Mouse (Mus musculus) kidney, embryonic 16.5 days (tissue): ENCODE data around the gene Tlx1. TPM values are rescaled to one million over a fixed set of nuclear protein-coding genes. Genes with fewer than 3 reads are reported as not detected.

Experiments used
- ATAC-seq: fragments of 200-750 bp; cut with Nextera tagmentation; 2 replicates; pipeline ENCODE4 v1.8.0; 2017; ENCODE audit warnings: moderate TSS enrichment; ENCODE audit not compliant: low FRiP score, low TSS enrichment
- H3K27ac ChIP-seq: fragments of 300-500 bp; sonication (generic); 2 replicates; pipeline ENCODE4 v1.5.1; 2014; ENCODE audit warnings: low read length
- H3K27me3 ChIP-seq: fragments of 300-500 bp; sonication (generic); 2 replicates; pipeline ENCODE4 v1.6.1; 2014; ENCODE audit warnings: low read length, control low read depth, mixed read lengths; ENCODE audit not compliant: insufficient read depth
- H3K36me3 ChIP-seq: fragments of 300-500 bp; sonication (generic); 2 replicates; pipeline ENCODE4 v1.6.1; 2014; ENCODE audit warnings: low read length, control low read depth, mixed read lengths; ENCODE audit not compliant: insufficient read depth
- H3K4me1 ChIP-seq: fragments of 300-500 bp; sonication (generic); 2 replicates; pipeline ENCODE4 v1.6.1; 2014; ENCODE audit warnings: low read length, control low read depth, mixed read lengths; ENCODE audit not compliant: insufficient read depth
- H3K4me2 ChIP-seq: fragments of 300-500 bp; sonication (generic); replicated peaks from 2 replicates; pipeline ENCODE4 v1.6.1; 2014; ENCODE audit warnings: low read depth, low read length
- H3K4me3 ChIP-seq: fragments of 300-500 bp; sonication (generic); 2 replicates; pipeline ENCODE4 v1.5.1; 2014; ENCODE audit warnings: mild to moderate bottlenecking, low read length
- H3K9ac ChIP-seq: fragments of 300-500 bp; sonication (generic); replicated peaks from 2 replicates; pipeline ENCODE4 v1.6.1; 2014; ENCODE audit warnings: low read length
- H3K9me3 ChIP-seq: fragments of 300-500 bp; sonication (generic); 2 replicates; pipeline ENCODE4 v1.6.1; 2016; ENCODE audit warnings: low read length, control low read depth
- WGBS: fragments of 180-500 bp; shearing (Covaris S2); extraction: QIAGEN DNeasy Blood & Tissue Kit; methylation state at CpG from one replicate; pipeline ENCODE4 v1.1.7; 2014; 5-methylcytosine and 5-hydroxymethylcytosine counted together
- polyA plus RNA-seq: library from polyadenylated mRNA; unstranded; fragments of >200 nt; fragmentation: Nextera tagmentation; extraction: Ambion mirVana; gene quantifications from 2 replicates; pipeline ENCODE4 v1.2.1, GENCODE M21; 2015

The Tlx1 gene
- polyA plus RNA-seq, 1 experiment from 2014 or later, result not detected

DNA sequence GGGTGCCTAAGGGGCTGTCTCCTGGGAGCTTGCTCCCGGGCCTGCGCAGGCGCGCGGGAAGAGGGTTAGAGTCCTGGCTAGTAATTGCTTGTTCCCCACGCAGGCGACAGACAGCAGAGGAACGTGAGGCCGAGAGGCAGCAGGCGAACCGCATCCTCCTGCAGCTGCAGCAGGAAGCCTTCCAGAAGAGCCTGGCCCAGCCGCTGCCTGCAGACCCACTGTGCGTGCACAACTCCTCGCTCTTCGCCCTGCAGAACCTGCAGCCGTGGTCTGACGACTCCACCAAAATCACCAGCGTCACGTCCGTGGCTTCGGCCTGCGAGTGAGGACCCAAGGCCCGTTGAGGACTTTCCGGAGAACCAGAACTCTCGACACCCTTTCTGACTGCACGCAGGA lies 5.3 kb downstream of the Tlx1 start:
- peaks cover 100% of the 10 kb centered on the region for H3K27me3 ChIP-seq

DNA sequence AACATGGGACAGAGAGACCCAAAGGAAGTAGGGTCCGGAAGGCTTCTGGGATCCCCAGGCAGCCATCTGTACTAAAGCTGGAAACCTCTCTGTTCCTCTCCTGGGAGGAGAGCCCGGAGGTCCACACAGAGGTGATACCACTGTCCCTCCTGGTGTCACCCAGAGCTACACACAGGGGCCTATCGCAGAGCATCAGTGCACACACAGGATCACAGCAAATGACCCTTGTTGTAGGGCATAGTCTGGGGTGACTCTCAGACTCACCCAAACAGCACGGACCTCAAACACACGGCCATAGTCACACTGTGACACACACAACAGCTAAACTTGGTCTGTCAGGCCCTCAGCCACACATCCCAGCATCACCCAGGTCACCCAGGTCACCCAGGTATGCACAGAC lies 5.9 kb downstream of the Tlx1 start:
- Histone ChIP-seq H3K27ac (no peak overlapping the region), H3K9me3 (no peaks in the 10 kb centered on the region), H3K4me2 (no peak overlapping the region), H3K9ac (no peak overlapping the region), H3K4me3 (no peak overlapping the region), H3K27me3 (peaks cover 99% of the 10 kb centered on the region), H3K36me3 (no peaks in the 10 kb centered on the region), H3K4me1 (no peaks in the 10 kb centered on the region)
- no peak for ATAC-seq
- 4% methylated on average over 5 of the region's 5 CpGs for WGBS

More for the DNA sequence above, 5.3 kb downstream of the Tlx1 start:
- Histone ChIP-seq H3K27ac (no peak overlapping the region), H3K9ac (no peak overlapping the region), H3K36me3 (no peaks in the 10 kb centered on the region), H3K4me2 (no peak overlapping the region), H3K4me1 (peaks cover 3% of the 10 kb centered on the region), H3K9me3 (no peaks in the 10 kb centered on the region), H3K4me3 (no peak overlapping the region)
- ATAC-seq, result no peak
- 2% methylated on average over 26 of the region's 26 CpGs for WGBS

- no peak overlapping the region for H3K9ac ChIP-seq
- no peaks in the 10 kb centered on the region for H3K4me1 ChIP-seq
- no peak overlapping the region for H3K27ac ChIP-seq
- H3K36me3 ChIP-seq, result no peaks in the 10 kb centered on the region
- ATAC-seq, result no peak
- 4% methylated on average over 4 of the region's 4 CpGs for WGBS
- H3K4me3 ChIP-seq, result no peak overlapping the region
- H3K9me3 ChIP-seq, result no peaks in the 10 kb centered on the region
- H3K4me2 ChIP-seq, result no peak overlapping the region
- H3K27me3 ChIP-seq, result peaks cover 99% of the 10 kb centered on the region
These were observed 7.7 kb downstream of the Tlx1 start for GRCm38 (mm10) chr19:45158201-45158600.

DNA sequence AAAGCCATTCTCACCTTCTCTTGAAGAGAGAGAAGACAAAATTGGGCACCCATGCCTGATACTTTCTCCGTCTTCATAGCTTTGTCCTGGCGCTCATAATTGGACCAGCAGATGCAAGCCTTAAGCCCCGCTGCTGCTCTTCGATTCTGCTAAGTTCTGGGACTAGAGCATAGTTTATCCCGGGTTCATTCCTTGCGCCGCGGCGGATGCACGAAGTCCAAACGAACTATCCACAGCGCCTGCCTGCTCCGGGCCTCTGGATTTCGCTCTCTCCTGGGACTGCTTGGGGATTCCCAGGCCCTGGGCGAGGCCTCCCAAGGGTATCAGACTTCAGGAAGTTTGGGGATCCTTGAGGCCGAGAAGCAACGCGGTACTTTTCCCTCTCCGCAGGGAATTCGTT lies 8.4 kb downstream of the Tlx1 start:
- peaks cover 99% of the 10 kb centered on the region for H3K27me3 ChIP-seq
- H3K4me2 ChIP-seq, result no peak overlapping the region
- no peak overlapping the region for H3K4me3 ChIP-seq
- WGBS, result under 1% methylated on average over 20 of the region's 20 CpGs
- ATAC-seq, result no peak
- no peaks in the 10 kb centered on the region for H3K9me3 ChIP-seq
- no peak overlapping the region for H3K27ac ChIP-seq
- no peak overlapping the region for H3K9ac ChIP-seq
- H3K4me1 ChIP-seq, result no peaks in the 10 kb centered on the region
- H3K36me3 ChIP-seq, result no peaks in the 10 kb centered on the region

- Histone ChIP-seq H3K9ac (no peak overlapping the region), H3K27me3 (peaks cover 99% of the 10 kb centered on the region), H3K9me3 (no peaks in the 10 kb centered on the region), H3K27ac (no peak overlapping the region), H3K4me2 (no peak overlapping the region), H3K4me1 (no peaks in the 10 kb centered on the region), H3K36me3 (no peaks in the 10 kb centered on the region), H3K4me3 (no peak overlapping the region)
- 0% methylated on average over 5 of the region's 5 CpGs for WGBS
- ATAC-seq, result no peak
These were observed 9.0 kb downstream of the Tlx1 start for GRCm38 (mm10) chr19:45159491-45159890.

DNA sequence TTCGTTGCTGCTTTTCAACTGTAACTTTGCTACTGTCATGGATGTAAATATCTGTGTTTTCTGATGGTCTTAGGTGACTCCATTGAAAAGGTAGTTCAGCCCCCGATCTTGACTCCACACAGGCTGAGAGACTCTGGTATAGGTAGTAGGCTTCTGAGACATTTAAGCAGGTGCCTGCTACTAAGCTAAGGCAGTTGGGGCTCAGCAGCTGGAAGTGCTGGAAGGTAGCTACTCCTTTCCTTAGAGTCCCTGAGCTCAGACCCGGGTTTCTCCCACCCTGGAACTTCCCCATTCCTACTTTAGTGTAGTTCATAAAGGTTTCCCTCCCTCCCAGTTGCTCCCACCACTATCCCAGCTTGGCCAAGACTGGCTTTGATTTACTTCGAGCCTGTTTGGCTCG lies 9.5 kb downstream of the Tlx1 start:
- Histone ChIP-seq H3K27ac (no peak overlapping the region), H3K36me3 (no peaks in the 10 kb centered on the region), H3K9me3 (no peaks in the 10 kb centered on the region), H3K4me1 (no peaks in the 10 kb centered on the region), H3K9ac (no peak overlapping the region), H3K4me2 (no peak overlapping the region), H3K27me3 (peaks cover 99% of the 10 kb centered on the region), H3K4me3 (no peak overlapping the region)
- no peak for ATAC-seq
- WGBS, result under 1% methylated on average over 5 of the region's 5 CpGs

DNA sequence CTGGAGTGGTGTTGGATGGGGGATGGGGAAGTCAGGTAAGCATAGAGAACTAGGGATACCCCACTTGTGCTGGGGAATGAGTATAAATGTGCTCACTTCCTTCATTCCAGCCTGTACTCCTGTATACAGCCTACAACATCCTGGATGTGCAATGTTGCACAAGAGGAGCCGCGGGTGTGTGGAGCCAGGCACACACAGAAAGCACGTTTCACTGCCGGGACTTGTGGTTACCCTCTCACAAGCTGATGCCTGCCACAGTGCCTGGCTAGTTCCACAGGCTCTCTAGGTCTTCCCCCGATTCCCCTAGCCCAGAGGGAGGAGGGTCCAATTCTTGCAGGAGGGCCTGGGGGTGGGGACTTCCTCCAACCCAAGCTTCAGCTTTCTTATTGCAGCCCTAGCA lies 10.0 kb downstream of the Tlx1 start:
- no peaks in the 10 kb centered on the region for H3K4me1 ChIP-seq
- no peak overlapping the region for H3K27ac ChIP-seq
- no peak overlapping the region; the same call in 1 of the 2 replicates for H3K4me2 ChIP-seq
- peaks cover 99% of the 10 kb centered on the region for H3K27me3 ChIP-seq
- H3K9me3 ChIP-seq, result no peaks in the 10 kb centered on the region
- ATAC-seq, result no peak
- H3K9ac ChIP-seq, result no peak overlapping the region
- H3K4me3 ChIP-seq, result no peak overlapping the region
- WGBS, result 0% methylated on average over 5 of the region's 5 CpGs
- H3K36me3 ChIP-seq, result no peaks in the 10 kb centered on the region

DNA sequence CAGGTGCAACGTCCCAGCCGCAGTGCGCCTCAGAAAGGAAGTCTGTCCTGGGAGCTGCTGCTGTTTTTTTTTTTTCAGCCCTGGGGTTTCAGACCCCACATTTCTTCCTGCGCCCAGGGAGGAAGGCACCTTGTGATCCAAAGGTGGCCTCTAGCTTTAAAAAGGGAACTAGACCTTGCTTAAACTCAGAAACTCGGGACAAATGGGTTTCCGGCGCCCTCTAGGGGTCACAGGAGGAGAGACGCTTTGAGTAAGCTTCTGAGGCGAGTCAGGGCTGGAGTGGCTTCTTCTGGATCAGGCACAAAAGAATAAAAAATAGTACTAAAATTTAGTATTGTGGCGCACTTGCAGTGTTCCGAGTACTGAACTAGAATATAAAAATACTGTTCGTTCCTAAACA lies 10.6 kb downstream of the Tlx1 start:
- Histone ChIP-seq H3K4me1 (no peaks in the 10 kb centered on the region), H3K4me3 (no peak overlapping the region), H3K9me3 (no peaks in the 10 kb centered on the region), H3K27me3 (peaks cover 98% of the 10 kb centered on the region), H3K27ac (no peak overlapping the region), H3K36me3 (no peaks in the 10 kb centered on the region), H3K9ac (no peak overlapping the region), H3K4me2 (no peak overlapping the region; the same call in 1 of the 2 replicates)
- under 1% methylated on average over 12 of the region's 12 CpGs for WGBS
- ATAC-seq, result no peak

DNA sequence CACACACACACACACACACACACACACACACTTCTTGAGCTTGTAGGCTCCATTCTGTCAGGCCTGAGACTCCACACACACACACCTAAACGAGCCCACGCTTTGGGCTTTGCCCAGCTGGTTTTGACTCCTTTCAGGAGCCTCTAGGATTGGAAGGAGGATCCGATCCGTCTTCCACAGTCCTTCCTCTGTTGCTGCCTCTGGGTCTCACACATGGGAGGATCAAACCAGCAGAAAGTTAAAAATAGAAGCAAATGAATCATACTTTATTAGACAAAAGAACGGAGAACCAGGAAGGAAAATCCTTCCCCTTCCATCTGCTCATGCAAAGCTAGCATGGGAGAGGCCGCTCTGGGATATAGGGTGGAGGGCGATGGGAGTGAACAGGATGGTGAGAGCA lies 11.7 kb downstream of the Tlx1 start:
- no peak overlapping the region for H3K4me3 ChIP-seq
- H3K9ac ChIP-seq, result no peak overlapping the region
- H3K36me3 ChIP-seq, result no peaks in the 10 kb centered on the region
- no peak overlapping the region for H3K4me2 ChIP-seq
- 34% methylated on average over 7 of the region's 7 CpGs for WGBS
- H3K27ac ChIP-seq, result no peak overlapping the region
- peaks cover 98% of the 10 kb centered on the region for H3K27me3 ChIP-seq
- ATAC-seq, result no peak
- no peaks in the 10 kb centered on the region for H3K4me1 ChIP-seq
- H3K9me3 ChIP-seq, result no peaks in the 10 kb centered on the region

DNA sequence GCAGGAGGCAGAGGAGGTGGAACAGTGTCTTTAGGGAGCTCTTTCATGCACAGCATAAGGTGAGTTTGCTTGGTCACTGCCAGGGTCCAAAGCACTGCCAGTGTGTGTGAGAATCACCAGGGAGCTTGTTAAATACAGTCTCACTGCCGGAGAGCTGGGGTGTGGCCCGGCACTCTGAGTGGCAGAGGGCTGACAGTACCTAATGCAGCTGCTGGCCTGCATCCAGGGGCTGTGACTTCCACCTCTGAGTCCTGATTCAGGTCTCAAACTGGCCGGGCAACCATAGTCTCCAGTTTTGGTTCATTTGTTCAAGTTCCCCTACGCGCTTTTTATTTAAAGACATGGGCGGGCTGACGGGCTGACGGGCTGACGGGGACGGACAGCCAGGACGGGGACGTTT lies 12.4 kb downstream of the Tlx1 start:
- 2% methylated on average over 12 of the region's 12 CpGs for WGBS

DNA sequence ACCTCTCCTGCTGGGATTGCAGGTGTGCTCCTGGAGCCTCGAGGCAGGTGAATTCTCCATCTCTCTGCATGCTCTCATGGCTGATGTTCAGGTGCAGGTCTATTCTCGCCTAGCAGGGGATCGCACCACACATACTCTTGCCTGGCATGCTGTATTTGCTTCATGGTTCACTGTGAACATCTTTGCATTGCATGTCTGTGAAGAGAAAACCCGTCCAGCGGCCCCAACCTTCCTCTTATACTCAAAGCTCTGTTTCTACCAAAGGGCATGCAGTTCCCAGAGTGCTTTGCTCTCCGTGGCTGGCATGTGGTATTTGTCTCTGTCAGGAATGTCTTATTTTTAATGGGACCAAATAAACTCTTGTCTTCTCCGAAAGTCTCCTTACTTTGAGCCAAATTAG lies 20.0 kb downstream of the Tlx1 start:
- Histone ChIP-seq H3K27me3 (peaks cover 53% of the 10 kb centered on the region), H3K4me2 (no peak overlapping the region), H3K4me1 (no peaks in the 10 kb centered on the region), H3K36me3 (no peaks in the 10 kb centered on the region), H3K27ac (no peak overlapping the region), H3K9ac (no peak overlapping the region), H3K4me3 (no peak overlapping the region), H3K9me3 (peaks cover 6% of the 10 kb centered on the region; the same call in 1 of the 2 replicates)
- ATAC-seq, result no peak
- 67% methylated on average over 7 of the region's 7 CpGs for WGBS

More for the DNA sequence above, 12.4 kb downstream of the Tlx1 start:
- Histone ChIP-seq H3K36me3 (no peaks in the 10 kb centered on the region), H3K4me3 (no peak overlapping the region), H3K27me3 (peaks cover 97% of the 10 kb centered on the region), H3K4me2 (no peak overlapping the region), H3K9me3 (no peaks in the 10 kb centered on the region), H3K9ac (no peak overlapping the region), H3K4me1 (no peaks in the 10 kb centered on the region), H3K27ac (no peak overlapping the region)
- ATAC-seq, result no peak
